Mouse (Mus musculus): ENCODE results near the gene Ccl9. TPM values are rescaled to one million over a fixed set of nuclear protein-coding genes. Genes with fewer than 3 reads are reported as not detected.

Ccl9 gene
- 3.4 and 4.5 TPM in 2 replicates for polyA plus RNA-seq (2012; rRNA removed)

GRCm38 (mm10) chr11:83578186-83578760 is at the start of gene Ccl9:
Gene Ccl9, minus strand, starts transcription at chr11:83578636.
- no peak for TF ChIP-seq POLR2A (IDR thresholded peaks at IDR 0.05; ENCODE audit: control insufficient read depth, extremely low read depth, insufficient read depth, low read length, poor library complexity)
- TF ChIP-seq CTCF (IDR thresholded peaks at IDR 0.05; ENCODE audit: borderline replicate concordance, control insufficient read depth, extremely low read depth, insufficient read depth, low read length, poor library complexity), result no peak
- no peaks in the 10 kb centered on the region for H3K27me3 ChIP-seq (ENCODE audit: control insufficient read depth, insufficient read depth, low read length)
- no peaks in the 10 kb centered on the region for H3K36me3 ChIP-seq (ENCODE audit: control insufficient read depth, insufficient read depth, low read length)
- 58% methylated on average over 2 of the region's 2 CpGs for WGBS
- DNase-seq, result no peak
- no peak within 1 kb of the TSS for H3K4me3 ChIP-seq (ENCODE audit: control insufficient read depth, insufficient read depth, low read length)
- H3K4me1 ChIP-seq (replicated peaks; ENCODE audit: control insufficient read depth, insufficient read depth, low read length), result no peaks in the 10 kb centered on the region
- H3K27ac ChIP-seq (ENCODE audit: control insufficient read depth, insufficient read depth, low read length), result no peak within 1 kb of the TSS

GRCm38 (mm10) chr11:83623586-83623985 is 45.1 kb upstream of the Ccl9 start:
- Histone ChIP-seq H3K27me3 (ENCODE audit: control insufficient read depth, insufficient read depth, low read length) (no peaks in the 10 kb centered on the region), H3K4me3 (ENCODE audit: control insufficient read depth, insufficient read depth, low read length) (no peak overlapping the region), H3K36me3 (ENCODE audit: control insufficient read depth, insufficient read depth, low read length) (no peaks in the 10 kb centered on the region), H3K27ac (ENCODE audit: control insufficient read depth, insufficient read depth, low read length) (no peak overlapping the region), H3K4me1 (replicated peaks; ENCODE audit: control insufficient read depth, insufficient read depth, low read length) (no peaks in the 10 kb centered on the region)
- TF ChIP-seq CTCF (IDR thresholded peaks at IDR 0.05; ENCODE audit: borderline replicate concordance, control insufficient read depth, extremely low read depth, insufficient read depth, low read length, poor library complexity) (no peak), POLR2A (IDR thresholded peaks at IDR 0.05; ENCODE audit: control insufficient read depth, extremely low read depth, insufficient read depth, low read length, poor library complexity) (no peak)
- no peak for DNase-seq
- 97% methylated on average over 3 of the region's 3 CpGs for WGBS

DNA sequence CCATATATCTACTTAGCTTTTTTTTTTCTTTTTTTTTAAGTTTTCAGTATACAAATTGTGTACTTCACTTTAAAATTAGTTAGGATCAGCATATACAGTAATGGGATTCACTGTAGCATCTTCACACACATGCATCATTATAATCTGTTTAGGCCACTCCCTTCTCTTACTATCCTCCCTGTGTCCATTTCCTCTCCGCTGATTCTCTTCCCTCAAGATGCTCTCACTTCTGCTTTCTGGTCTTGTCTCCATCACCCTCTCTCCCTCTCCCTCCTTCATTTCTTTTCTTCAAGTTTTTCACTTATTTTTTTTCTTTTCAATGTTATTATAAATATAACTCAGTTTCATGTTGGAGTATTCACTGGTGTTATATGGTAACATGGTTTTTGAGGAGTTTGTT is 40.6 kb upstream of the Ccl9 start:
- no peaks in the 10 kb centered on the region for H3K36me3 ChIP-seq (ENCODE audit: control insufficient read depth, insufficient read depth, low read length)
- DNase-seq, result no peak
- H3K4me1 ChIP-seq (replicated peaks; ENCODE audit: control insufficient read depth, insufficient read depth, low read length), result no peaks in the 10 kb centered on the region
- no peak overlapping the region for H3K4me3 ChIP-seq (ENCODE audit: control insufficient read depth, insufficient read depth, low read length)
- 70% methylated on average over 1 of the region's 1 CpGs for whole genome bisulfite sequencing
- no peak overlapping the region for H3K27ac ChIP-seq (ENCODE audit: control insufficient read depth, insufficient read depth, low read length)
- no peaks in the 10 kb centered on the region for H3K27me3 ChIP-seq (ENCODE audit: control insufficient read depth, insufficient read depth, low read length)
- no peak for TF ChIP-seq CTCF (IDR thresholded peaks at IDR 0.05; ENCODE audit: borderline replicate concordance, control insufficient read depth, extremely low read depth, insufficient read depth, low read length, poor library complexity)
- TF ChIP-seq POLR2A (IDR thresholded peaks at IDR 0.05; ENCODE audit: control insufficient read depth, extremely low read depth, insufficient read depth, low read length, poor library complexity), result no peak

DNA sequence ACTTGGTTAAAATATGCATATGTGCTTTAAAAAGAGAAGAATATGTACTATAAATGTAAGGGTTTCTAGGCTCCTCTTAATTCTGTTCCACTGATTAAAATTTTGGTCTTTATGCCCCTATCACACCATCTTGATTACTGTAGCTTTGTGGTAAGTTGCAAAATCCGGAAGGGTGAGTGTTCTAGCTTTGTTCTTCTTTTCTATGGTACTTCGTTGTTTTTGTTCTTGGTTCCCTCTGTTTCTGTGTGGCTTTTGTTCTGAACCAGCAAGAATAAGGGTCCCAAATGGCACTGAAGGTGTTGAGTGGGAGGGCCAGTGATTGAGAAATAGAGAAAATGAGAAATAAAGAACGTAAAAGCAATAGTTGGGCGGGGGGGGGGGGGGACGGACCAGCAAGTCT is 39.8 kb upstream of the Ccl9 start:
- no peak for TF ChIP-seq POLR2A (IDR thresholded peaks at IDR 0.05; ENCODE audit: control insufficient read depth, extremely low read depth, insufficient read depth, low read length, poor library complexity)
- no peak for TF ChIP-seq CTCF (IDR thresholded peaks at IDR 0.05; ENCODE audit: borderline replicate concordance, control insufficient read depth, extremely low read depth, insufficient read depth, low read length, poor library complexity)

GRCm38 (mm10) chr11:83616586-83616985 is 38.1 kb upstream of the Ccl9 start:
- DNase-seq, result no peak
- no peak overlapping the region for H3K27ac ChIP-seq (ENCODE audit: control insufficient read depth, insufficient read depth, low read length)

More for the DNA sequence above, 39.8 kb upstream of the Ccl9 start:
- Histone ChIP-seq H3K27me3 (ENCODE audit: control insufficient read depth, insufficient read depth, low read length) (no peaks in the 10 kb centered on the region), H3K4me1 (replicated peaks; ENCODE audit: control insufficient read depth, insufficient read depth, low read length) (no peaks in the 10 kb centered on the region), H3K27ac (ENCODE audit: control insufficient read depth, insufficient read depth, low read length) (no peak overlapping the region), H3K4me3 (ENCODE audit: control insufficient read depth, insufficient read depth, low read length) (no peak overlapping the region), H3K36me3 (ENCODE audit: control insufficient read depth, insufficient read depth, low read length) (no peaks in the 10 kb centered on the region)
- WGBS, result 36% methylated on average over 4 of the region's 5 CpGs
- no peak for DNase-seq

DNA sequence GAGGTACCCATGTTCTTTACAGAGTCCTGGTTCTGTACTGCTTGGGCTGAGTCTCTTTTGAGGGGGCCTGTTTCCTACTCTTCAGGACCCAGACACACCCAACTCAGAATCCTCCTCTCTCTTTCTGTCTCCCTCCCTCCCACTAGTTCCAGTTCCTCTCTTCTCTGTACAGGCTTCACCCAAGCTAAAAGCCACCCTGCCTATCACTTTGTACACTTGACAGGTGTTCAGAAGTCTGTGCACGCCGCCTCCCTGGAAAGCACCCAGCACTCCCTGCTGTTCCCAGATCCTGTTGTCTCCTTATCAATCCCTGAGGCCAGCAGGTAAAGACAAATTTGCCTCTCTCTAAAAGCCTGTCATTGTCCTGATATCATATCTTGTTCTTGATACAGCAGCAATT is 32.5 kb upstream of the Ccl9 start:
- no peaks in the 10 kb centered on the region for H3K27me3 ChIP-seq (ENCODE audit: control insufficient read depth, insufficient read depth, low read length)
- DNase-seq, result no peak
- H3K36me3 ChIP-seq (ENCODE audit: control insufficient read depth, insufficient read depth, low read length), result no peaks in the 10 kb centered on the region
- no peak overlapping the region for H3K27ac ChIP-seq (ENCODE audit: control insufficient read depth, insufficient read depth, low read length)
- TF ChIP-seq POLR2A (IDR thresholded peaks at IDR 0.05; ENCODE audit: control insufficient read depth, extremely low read depth, insufficient read depth, low read length, poor library complexity) (no peak), CTCF (IDR thresholded peaks at IDR 0.05; ENCODE audit: borderline replicate concordance, control insufficient read depth, extremely low read depth, insufficient read depth, low read length, poor library complexity) (no peak)
- no peak overlapping the region for H3K4me3 ChIP-seq (ENCODE audit: control insufficient read depth, insufficient read depth, low read length)
- no peaks in the 10 kb centered on the region for H3K4me1 ChIP-seq (replicated peaks; ENCODE audit: control insufficient read depth, insufficient read depth, low read length)
- WGBS, result 86% methylated on average over 2 of the region's 2 CpGs

More at GRCm38 (mm10) chr11:83616586-83616985, 38.1 kb upstream of the Ccl9 start:
- 93% methylated on average over 1 of the region's 1 CpGs for WGBS
- no peaks in the 10 kb centered on the region for H3K27me3 ChIP-seq (ENCODE audit: control insufficient read depth, insufficient read depth, low read length)
- no peak overlapping the region for H3K4me3 ChIP-seq (ENCODE audit: control insufficient read depth, insufficient read depth, low read length)
- H3K36me3 ChIP-seq (ENCODE audit: control insufficient read depth, insufficient read depth, low read length), result no peaks in the 10 kb centered on the region
- no peaks in the 10 kb centered on the region for H3K4me1 ChIP-seq (replicated peaks; ENCODE audit: control insufficient read depth, insufficient read depth, low read length)
- no peak for TF ChIP-seq POLR2A (IDR thresholded peaks at IDR 0.05; ENCODE audit: control insufficient read depth, extremely low read depth, insufficient read depth, low read length, poor library complexity)
- TF ChIP-seq CTCF (IDR thresholded peaks at IDR 0.05; ENCODE audit: borderline replicate concordance, control insufficient read depth, extremely low read depth, insufficient read depth, low read length, poor library complexity), result no peak

- H3K27ac ChIP-seq (ENCODE audit: control insufficient read depth, insufficient read depth, low read length), result no peak overlapping the region
- DNase-seq, result no peak
- H3K36me3 ChIP-seq (ENCODE audit: control insufficient read depth, insufficient read depth, low read length), result no peaks in the 10 kb centered on the region
- no peaks in the 10 kb centered on the region for H3K4me1 ChIP-seq (replicated peaks; ENCODE audit: control insufficient read depth, insufficient read depth, low read length)
- 64% methylated on average over 1 of the region's 1 CpGs for WGBS
- no peak overlapping the region for H3K4me3 ChIP-seq (ENCODE audit: control insufficient read depth, insufficient read depth, low read length)
- TF ChIP-seq CTCF (IDR thresholded peaks at IDR 0.05; ENCODE audit: borderline replicate concordance, control insufficient read depth, extremely low read depth, insufficient read depth, low read length, poor library complexity), result no peak
- TF ChIP-seq POLR2A (IDR thresholded peaks at IDR 0.05; ENCODE audit: control insufficient read depth, extremely low read depth, insufficient read depth, low read length, poor library complexity), result no peak
- H3K27me3 ChIP-seq (ENCODE audit: control insufficient read depth, insufficient read depth, low read length), result no peaks in the 10 kb centered on the region
Observed at GRCm38 (mm10) chr11:83606396-83606795, 28.0 kb upstream of the Ccl9 start.
